Mouse (Mus musculus) cortical plate, adult 2 months (tissue): ENCODE results near the gene Cfap58.

Experiments
- CTCF ChIP-seq: fragments of 200-500 bp; IDR thresholded peaks from 2 replicates; pipeline ENCODE4 v1.5.1; 2011; ENCODE audit warnings: mild to moderate bottlenecking, control low read depth, low read length; ENCODE audit not compliant: insufficient read depth; ENCODE audit errors: extremely low read depth
- POLR2A ChIP-seq: fragments of 200-500 bp; IDR thresholded peaks from 2 replicates; pipeline ENCODE4 v1.6.1; 2011; ENCODE audit warnings: mild to moderate bottlenecking, low read length, control low read depth; ENCODE audit not compliant: insufficient read depth; ENCODE audit errors: extremely low read depth

DNA sequence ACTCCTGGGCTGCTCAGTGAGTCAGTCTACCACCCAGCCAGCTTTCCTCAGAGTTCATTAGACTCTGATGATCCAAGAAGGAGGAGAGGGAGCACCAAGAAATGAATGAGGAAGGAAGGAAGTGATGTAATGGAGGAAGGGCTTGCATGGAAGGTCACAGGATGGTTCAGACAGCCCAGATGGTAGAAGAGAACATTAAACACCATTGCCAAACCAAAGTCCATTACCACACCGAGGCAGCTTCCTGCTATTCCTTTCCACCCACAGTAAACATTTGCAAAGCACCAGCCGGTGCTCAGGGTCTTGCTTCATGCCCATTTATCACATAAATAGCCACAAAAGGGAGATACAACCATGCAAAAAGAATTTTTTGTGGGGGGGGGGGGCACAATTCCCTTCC is 89.4 kb downstream of the Cfap58 start:
- TF ChIP-seq POLR2A (no peak), CTCF (no peak)
